Comparison of ENCODE assay signal across 23 mouse cellular contexts in genomic region chr1:158700147-158700546, GRCm38 (mm10).
A peak's percentile ranks its signal among the peaks of the same experiment; 100 is the strongest.
DNase-seq lines count a peak whose midpoint lies in the region; ATAC-seq and TF ChIP-seq lines count a peak whose summit lies in the region.
"Had no signal": no experiment of that assay in that cellular context is flagged by ENCODE, and none has a peak within 500 bp of the region (broad histone marks: within the 10 kb centered on the region; RNA-seq: fewer than 3 reads in every experiment).

No protein-coding gene starts in this region.

- no peak overlapping the region for H3K9ac ChIP-seq in lung, embryonic 14.5 days
- H3K9ac ChIP-seq in lung, embryonic 16.5 days (ENCODE audit: low read length): no peak overlapping the region
- H3K9ac ChIP-seq: embryonic facial prominence, embryonic 12.5 days; forebrain, embryonic 13.5 days; forebrain, embryonic 15.5 days had no signal

- no peaks in the 10 kb centered on the region for H3K27me3 ChIP-seq in lung, embryonic 14.5 days (ENCODE audit: insufficient read depth, low read length)
- no peaks in the 10 kb centered on the region for H3K27me3 ChIP-seq in lung, embryonic 16.5 days (ENCODE audit: control insufficient read depth, insufficient read depth, low read depth, low read length)
- H3K27me3 ChIP-seq: CH12.LX; embryonic facial prominence, embryonic 12.5 days; forebrain, embryonic 13.5 days; forebrain, embryonic 15.5 days had no signal

- 65% methylated on average over 2 of the region's 2 CpGs for WGBS in lung, embryonic 14.5 days
- WGBS in lung, embryonic 16.5 days: 53% methylated on average over 2 of the region's 2 CpGs

- DNase-seq in lung, embryonic 14.5 days: peak; percentile 49
- no peak for DNase-seq in lung, postnatal 4 days
- no peak for DNase-seq in lung, postnatal 14 days
- peak; percentile 1 for DNase-seq in lung, postnatal 25 days (ENCODE audit: low spot score)
- no peak for DNase-seq in lung, adult 18-20 months
- DNase-seq: adrenal gland, postnatal 14 days; adrenal gland, postnatal 36 days; B cell, adult 2 months; cerebellum, adult 11-12 months; cerebellum, adult 2 months; cerebellum, adult 9-10 months; cerebellum, postnatal 10 days; cerebellum, postnatal 25 days had no signal

- no peak overlapping the region for H3K4me3 ChIP-seq in lung, embryonic 14.5 days (ENCODE audit: low read depth, low read length)
- H3K4me3 ChIP-seq in lung, embryonic 16.5 days (ENCODE audit: low read length): no peak overlapping the region
- H3K4me3 ChIP-seq: embryonic facial prominence, embryonic 10.5 days; embryonic facial prominence, embryonic 12.5 days; forebrain, embryonic 13.5 days; forebrain, embryonic 15.5 days had no signal

- H3K4me1 ChIP-seq in lung, embryonic 14.5 days (ENCODE audit: insufficient read depth): no peaks in the 10 kb centered on the region
- no peaks in the 10 kb centered on the region for H3K4me1 ChIP-seq in lung, embryonic 16.5 days (replicated peaks; ENCODE audit: control insufficient read depth, insufficient read depth, low read length)
- H3K4me1 ChIP-seq: embryonic facial prominence, embryonic 12.5 days; forebrain, embryonic 13.5 days; forebrain, embryonic 15.5 days had no signal

- no peaks in the 10 kb centered on the region for H3K9me3 ChIP-seq in lung, embryonic 14.5 days (ENCODE audit: low read depth, low read length)
- no peaks in the 10 kb centered on the region for H3K9me3 ChIP-seq in lung, embryonic 16.5 days (ENCODE audit: control insufficient read depth, low read length)
- H3K9me3 ChIP-seq: embryonic facial prominence, embryonic 10.5 days; embryonic facial prominence, embryonic 12.5 days; forebrain, embryonic 13.5 days; forebrain, embryonic 15.5 days had no signal

- no peak overlapping the region for H3K4me2 ChIP-seq in lung, embryonic 14.5 days
- no peak overlapping the region for H3K4me2 ChIP-seq in lung, embryonic 16.5 days (ENCODE audit: low read depth, low read length)
- H3K4me2 ChIP-seq: embryonic facial prominence, embryonic 12.5 days; forebrain, embryonic 13.5 days; forebrain, embryonic 15.5 days had no signal

- no peaks in the 10 kb centered on the region for H3K36me3 ChIP-seq in lung, embryonic 14.5 days (ENCODE audit: insufficient read depth)
- no peaks in the 10 kb centered on the region for H3K36me3 ChIP-seq in lung, embryonic 16.5 days (ENCODE audit: control insufficient read depth, insufficient read depth, low read length)
- H3K36me3 ChIP-seq: embryonic facial prominence, embryonic 10.5 days; embryonic facial prominence, embryonic 12.5 days; forebrain, embryonic 15.5 days; G1E had no signal

- TF ChIP-seq CTCF in lung, embryonic 14.5 days (IDR thresholded peaks at IDR 0.05; ENCODE audit: low read depth): no peak

- H3K27ac ChIP-seq in lung, embryonic 14.5 days (ENCODE audit: low read depth): no peak overlapping the region; the same call in 1 of the 2 replicates
- peak overlapping the region; percentile 77; the same call in 1 of the 2 replicates for H3K27ac ChIP-seq in lung, embryonic 16.5 days (ENCODE audit: low read length)
- H3K27ac ChIP-seq: embryonic facial prominence, embryonic 10.5 days; embryonic facial prominence, embryonic 12.5 days; forebrain, embryonic 13.5 days; forebrain, embryonic 15.5 days had no signal

- ATAC-seq in lung, embryonic 14.5 days (ENCODE audit: insufficient read depth): 0 out of 2 replicates have a peak, but pooled peaks have one; percentile 35
- no peak for ATAC-seq in lung, embryonic 16.5 days (ENCODE audit: low read depth)
- ATAC-seq: activated CD4-positive, CD25-positive, alpha-beta regulatory T cell, adult 4 months; CD4-positive, CD25-positive, alpha-beta regulatory T cell, adult 4 months; forebrain, embryonic 13.5 days; forebrain, embryonic 15.5 days; Patski had no signal

Comparison
In these comparisons a context has a peak if more than half of its experiments do, and no peak if none do; other contexts are left out.
1. DNase-seq: peak in lung, embryonic 14.5 days (single experiment) and lung, postnatal 25 days (single experiment); none in lung, postnatal 4 days (0 of 2), lung, postnatal 14 days (single experiment) and lung, adult 18-20 months (0 of 2).